Mouse (Mus musculus): ENCODE measurements at regions not wholly inside any gene's neighbourhood (a gene's known extent, or its start where the extent isn't known, plus 50 kb on each side); places are given as distances from the start of the nearest gene placed in this dataset.
"Not testable (repeated sequence)": the region's sequence is repeated elsewhere in the genome, so short reads cannot be mapped to it uniquely, and the experiment has no call there.

DNA sequence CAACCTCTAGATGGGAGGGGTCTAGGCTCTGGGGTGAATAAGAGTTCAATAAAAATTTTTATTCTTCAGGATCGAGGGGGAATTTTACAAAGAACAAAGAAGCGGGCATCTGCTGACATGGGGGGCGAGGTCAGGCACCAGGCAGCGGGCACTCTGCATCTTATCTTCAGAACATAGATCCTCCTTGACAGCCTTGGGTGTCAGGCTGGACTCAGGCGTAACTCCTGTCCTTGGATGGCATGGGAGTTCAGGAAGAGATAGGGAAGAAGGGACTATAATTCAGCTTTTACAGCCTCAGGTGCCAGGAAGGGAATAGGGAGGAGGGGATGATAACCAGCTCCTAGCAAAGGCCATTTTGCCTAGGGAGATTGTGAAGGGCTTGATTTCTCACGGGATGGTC lies 753.1 kb downstream of the Gm10330 start:
- not testable (repeated sequence) for DNase-seq

DNA sequence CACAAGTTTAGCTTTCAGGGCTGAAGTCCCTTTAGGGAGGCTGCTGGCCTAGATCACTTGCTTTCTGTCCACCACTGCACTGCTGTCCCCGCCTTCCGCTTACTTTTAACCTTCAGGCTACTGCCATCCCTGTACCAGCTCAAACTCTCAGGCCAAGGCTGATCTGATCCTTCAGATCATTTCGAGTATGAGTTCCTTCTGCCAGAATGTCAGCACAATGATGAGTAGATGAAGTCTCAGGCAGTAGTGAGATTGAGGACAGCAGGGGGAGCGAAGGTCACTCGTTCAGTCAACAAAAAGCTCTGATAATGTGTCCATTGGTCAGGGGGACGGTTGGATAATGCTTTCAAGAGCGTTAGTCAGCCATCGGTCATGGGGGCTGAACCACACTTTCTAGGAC lies 756.5 kb downstream of the Gm10330 start:
- DNase-seq, result not testable (repeated sequence)

DNA sequence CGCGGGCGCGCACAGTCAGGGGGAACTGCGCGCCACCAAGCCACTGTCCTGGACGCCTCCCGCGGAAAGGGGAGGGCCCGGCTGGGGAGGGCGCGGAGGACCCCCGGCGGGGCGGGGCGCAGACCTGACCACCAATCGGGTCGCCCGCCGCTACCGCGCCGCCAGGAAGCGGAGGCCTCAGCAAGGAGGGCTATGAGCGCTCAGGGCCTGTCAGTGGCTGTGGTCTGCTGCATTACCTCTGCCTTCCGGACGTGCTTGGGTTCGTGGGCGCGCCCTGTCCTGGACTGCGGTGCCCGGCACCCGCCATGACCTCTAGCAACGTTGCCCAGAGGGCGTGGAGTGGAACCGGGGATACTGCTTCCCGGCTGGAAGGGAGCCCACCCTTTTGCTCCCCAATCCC lies 769.9 kb downstream of the Gm10330 start:
- peak; percentile 8 for DNase-seq

DNA sequence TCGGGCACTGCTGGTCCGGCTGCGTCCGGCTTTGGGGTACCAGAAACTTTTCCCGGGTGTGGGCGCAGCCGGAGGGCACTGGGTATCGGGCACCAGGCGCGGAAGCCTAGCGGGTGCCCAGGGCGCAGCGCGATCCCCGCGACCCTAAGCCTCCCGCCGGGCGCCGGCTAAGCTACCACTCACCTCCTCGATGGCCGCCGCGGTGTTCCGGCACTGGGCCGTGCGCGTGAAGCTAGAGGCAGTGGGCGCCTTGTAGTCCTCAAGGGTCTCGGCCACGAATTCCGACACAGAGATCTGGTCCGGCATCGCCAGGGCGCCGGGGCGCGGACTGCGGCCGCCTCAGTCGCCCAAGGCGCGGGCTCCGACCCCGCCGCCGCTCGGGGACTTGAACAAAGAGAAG lies 770.4 kb downstream of the Gm10330 start:
- not testable (repeated sequence) for DNase-seq
